Mouse (Mus musculus): Measurements from ENCODE around the gene Anxa7.

DNA sequence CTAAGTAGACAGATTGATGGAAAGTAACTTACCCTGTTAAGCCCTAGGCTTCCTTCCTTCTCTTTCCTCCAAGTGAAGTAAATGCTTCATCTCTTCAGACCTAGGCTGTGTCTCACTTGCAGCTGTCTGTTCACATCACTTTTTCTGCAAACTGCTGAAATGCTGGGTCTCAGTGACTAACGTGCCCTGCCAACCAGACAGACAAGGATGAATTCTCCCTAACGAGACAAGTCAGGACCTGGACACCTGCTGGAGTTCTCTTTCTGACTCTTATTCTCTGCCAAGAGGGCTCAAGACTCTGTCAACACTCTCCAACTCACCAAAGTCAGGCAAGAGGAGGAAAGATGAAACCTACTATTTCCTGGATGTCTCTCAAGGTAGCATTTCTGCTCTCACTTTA is 16.7 kb upstream of the Anxa7 start, which contains the start of gene Mss51:
- no peak for TF ChIP-seq CTCF (IDR thresholded peaks at IDR 0.05; ENCODE audit: control insufficient read depth, insufficient read depth, insufficient read length)
- TF ChIP-seq MAX (IDR thresholded peaks at IDR 0.05): no peak
- TF ChIP-seq FOSL1 (IDR thresholded peaks at IDR 0.05; ENCODE audit: insufficient read depth, low read length, poor library complexity, severe bottlenecking): no peak
- TF ChIP-seq MYOD1 (IDR thresholded peaks at IDR 0.05; ENCODE audit: control insufficient read depth, insufficient read length, low read depth): no peak
- TF ChIP-seq CEBPB (IDR thresholded peaks at IDR 0.05; ENCODE audit: low read depth): no peak
